Mouse (Mus musculus): Measurements from ENCODE around the gene Tm9sf3. TPM values are rescaled to one million over a fixed set of nuclear protein-coding genes. Genes with fewer than 3 reads are reported as not detected.

Gene Tm9sf3
- total RNA-seq, 4 experiments from 2014 or later = 111 to 123 (median 122) TPM

GRCm38 (mm10) chr19:41262712-41263629 is 826 bp downstream of the Tm9sf3 start:
- DNase-seq (ENCODE audit: low spot score in 2 of 2) = peak; percentile 29 to 50

GRCm38 (mm10) chr19:41260736-41261135 is 3.1 kb downstream of the Tm9sf3 start:
- DNase-seq (ENCODE audit: low spot score in 2 of 2) = no peak

- DNase-seq (ENCODE audit: low spot score in 2 of 2) = no peak
Observed at GRCm38 (mm10) chr19:41259256-41259655, 4.5 kb downstream of the Tm9sf3 start.

GRCm38 (mm10) chr19:41258707-41259106 is 5.1 kb downstream of the Tm9sf3 start:
- no peak for DNase-seq (ENCODE audit: low spot score in 2 of 2)

GRCm38 (mm10) chr19:41254584-41254983 is 9.2 kb downstream of the Tm9sf3 start:
- DNase-seq (ENCODE audit: low spot score in 2 of 2) = no peak

- no peak for DNase-seq (ENCODE audit: low spot score in 2 of 2)
Observed at GRCm38 (mm10) chr19:41248968-41249367, 14.8 kb downstream of the Tm9sf3 start.

GRCm38 (mm10) chr19:41248271-41248670 is 15.5 kb downstream of the Tm9sf3 start:
- no peak for DNase-seq (ENCODE audit: low spot score in 2 of 2)

- no peak for DNase-seq (ENCODE audit: low spot score in 2 of 2)
Observed at GRCm38 (mm10) chr19:41246271-41246670, 17.5 kb downstream of the Tm9sf3 start.

GRCm38 (mm10) chr19:41244581-41244980 is 19.2 kb downstream of the Tm9sf3 start:
- DNase-seq (ENCODE audit: low spot score in 2 of 2) = peak in 1 of 2 experiments; percentile 35

- DNase-seq (ENCODE audit: low spot score in 2 of 2) = no peak
Observed at GRCm38 (mm10) chr19:41241997-41242396, 21.8 kb downstream of the Tm9sf3 start.

- no peak for DNase-seq (ENCODE audit: low spot score in 2 of 2)
Observed at GRCm38 (mm10) chr19:41233698-41234097, 30.1 kb downstream of the Tm9sf3 start.

GRCm38 (mm10) chr19:41208326-41208725 is 55.5 kb downstream of the Tm9sf3 start:
- no peak for DNase-seq (ENCODE audit: low spot score in 2 of 2)

GRCm38 (mm10) chr19:41206811-41207344 is 56.9 kb downstream of the Tm9sf3 start, which contains the start of gene Tll2:
TSS of gene Tll2 (minus strand) at chr19:41206835.
- no peak for DNase-seq (ENCODE audit: low spot score in 2 of 2)

GRCm38 (mm10) chr19:41206041-41206810 is 57.6 kb downstream of the Tm9sf3 start:
- no peak for DNase-seq (ENCODE audit: low spot score in 2 of 2)

- peak in 1 of 2 experiments; percentile 16 for DNase-seq (ENCODE audit: low spot score in 2 of 2)
Observed at GRCm38 (mm10) chr19:41204159-41205081, 59.4 kb downstream of the Tm9sf3 start.

GRCm38 (mm10) chr19:41197606-41198005 is 66.2 kb downstream of the Tm9sf3 start:
- peak; percentile 73 for DNase-seq (ENCODE audit: low spot score in 2 of 2)

- no peak for DNase-seq (ENCODE audit: low spot score in 2 of 2)
Observed at GRCm38 (mm10) chr19:41193379-41193778, 70.4 kb downstream of the Tm9sf3 start.

GRCm38 (mm10) chr19:41192953-41193352 is 70.8 kb downstream of the Tm9sf3 start:
- no peak for DNase-seq (ENCODE audit: low spot score in 2 of 2)

- DNase-seq (ENCODE audit: low spot score in 2 of 2) = no peak
Observed at GRCm38 (mm10) chr19:41191724-41192123, 72.1 kb downstream of the Tm9sf3 start.

- no peak for DNase-seq (ENCODE audit: low spot score in 2 of 2)
Observed at GRCm38 (mm10) chr19:41190876-41191434, 72.8 kb downstream of the Tm9sf3 start.
